Mouse (Mus musculus): ENCODE measurements around the gene Tdgf1.

DNA sequence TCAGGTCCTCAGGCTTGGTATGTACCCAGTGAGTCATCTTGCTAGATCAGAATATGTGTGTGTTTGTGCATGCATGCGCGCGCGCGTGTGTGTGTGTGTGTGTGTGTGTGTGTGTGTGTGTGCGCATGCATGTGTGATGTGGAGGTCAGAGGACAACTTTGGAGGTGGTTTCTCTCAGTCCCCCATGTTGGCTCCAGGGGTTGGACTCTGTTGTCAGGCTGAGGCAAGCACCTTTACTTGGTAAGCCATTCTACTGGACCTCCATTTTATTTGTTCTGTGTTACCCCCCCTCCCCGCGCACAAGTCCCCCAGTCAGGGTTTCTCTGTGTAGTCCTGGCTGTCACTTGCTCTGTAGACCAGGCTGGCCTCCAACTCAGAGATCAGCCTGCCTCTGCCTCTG lies 15.4 kb upstream of the Tdgf1 start:
- TF ChIP-seq CTCF (IDR thresholded peaks at IDR 0.05; ENCODE audit: borderline replicate concordance, insufficient read depth, low read length) (no peak), POLR2A (IDR thresholded peaks at IDR 0.05; ENCODE audit: low read depth, low read length) (no peak)

All from embryonic fibroblast, embryonic 13.5 days (primary cell).